Mouse (Mus musculus): Measurements from ENCODE around the gene Edf1.
"Not testable (repeated sequence)": the region's sequence is repeated elsewhere in the genome, so short reads cannot be mapped to it uniquely, and the experiment has no call there.

Edf1 gene

DNA sequence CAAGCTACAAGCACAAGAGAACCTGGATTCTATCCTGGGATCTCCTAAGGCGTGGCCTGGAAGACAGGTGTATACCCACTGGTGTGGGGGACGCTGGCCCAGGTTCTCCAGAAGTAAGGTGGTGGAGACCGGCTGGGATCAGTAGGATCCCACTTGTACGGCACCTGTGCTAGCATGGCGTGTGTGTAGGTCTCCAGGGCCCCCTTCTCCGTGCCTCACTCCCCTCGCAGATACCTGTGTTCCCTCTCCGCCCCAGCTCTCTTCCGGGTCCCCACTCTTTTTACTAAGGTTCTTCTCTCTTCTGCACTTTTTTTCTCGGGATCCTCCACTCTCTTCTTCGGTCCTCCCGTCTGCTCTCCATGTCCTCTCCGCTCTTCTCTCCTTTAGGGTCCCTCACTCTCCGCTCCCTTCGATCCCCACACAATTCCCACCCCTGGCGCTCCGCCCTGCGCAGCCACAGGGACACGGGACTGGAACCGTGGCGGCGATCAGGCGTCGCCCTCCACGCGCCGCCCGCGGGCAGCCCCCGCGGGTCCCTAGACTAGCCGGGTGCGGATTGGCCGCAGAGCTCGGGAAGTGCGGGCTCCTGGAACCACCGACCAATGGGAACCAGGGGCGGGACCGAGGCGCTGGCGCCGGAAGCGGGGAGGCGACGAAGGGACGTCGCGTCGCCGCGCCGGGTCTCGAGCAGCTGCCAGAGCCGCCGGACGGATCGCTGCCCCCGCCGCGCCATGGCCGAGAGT is at the start of gene Edf1:
Gene Edf1, plus strand, starts transcription at position 627 of the 743 bp plus-strand sequence.
- DNase-seq (ENCODE audit: low spot score), result peak; percentile 91

DNA sequence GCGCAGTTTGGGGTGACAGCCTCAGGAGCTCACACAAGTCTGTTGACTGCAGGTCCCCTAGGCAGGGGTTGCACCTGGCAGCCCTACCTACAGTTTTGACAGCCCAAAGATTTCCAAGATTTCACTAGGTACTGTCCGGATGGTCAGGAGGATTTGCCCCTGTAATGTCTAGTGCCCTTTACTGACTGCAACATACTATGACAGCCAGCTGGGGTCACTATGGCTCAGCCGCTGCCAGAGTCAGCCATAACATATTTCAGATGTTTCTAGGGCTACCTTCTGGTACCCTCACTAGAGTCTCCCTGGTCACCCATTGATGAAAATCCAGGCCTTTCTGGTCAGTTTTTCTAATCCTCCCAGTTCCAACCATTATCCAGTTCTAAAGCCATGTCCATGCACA is 47.7 kb upstream of the Edf1 start:
- no peak for DNase-seq (ENCODE audit: low spot score)

DNA sequence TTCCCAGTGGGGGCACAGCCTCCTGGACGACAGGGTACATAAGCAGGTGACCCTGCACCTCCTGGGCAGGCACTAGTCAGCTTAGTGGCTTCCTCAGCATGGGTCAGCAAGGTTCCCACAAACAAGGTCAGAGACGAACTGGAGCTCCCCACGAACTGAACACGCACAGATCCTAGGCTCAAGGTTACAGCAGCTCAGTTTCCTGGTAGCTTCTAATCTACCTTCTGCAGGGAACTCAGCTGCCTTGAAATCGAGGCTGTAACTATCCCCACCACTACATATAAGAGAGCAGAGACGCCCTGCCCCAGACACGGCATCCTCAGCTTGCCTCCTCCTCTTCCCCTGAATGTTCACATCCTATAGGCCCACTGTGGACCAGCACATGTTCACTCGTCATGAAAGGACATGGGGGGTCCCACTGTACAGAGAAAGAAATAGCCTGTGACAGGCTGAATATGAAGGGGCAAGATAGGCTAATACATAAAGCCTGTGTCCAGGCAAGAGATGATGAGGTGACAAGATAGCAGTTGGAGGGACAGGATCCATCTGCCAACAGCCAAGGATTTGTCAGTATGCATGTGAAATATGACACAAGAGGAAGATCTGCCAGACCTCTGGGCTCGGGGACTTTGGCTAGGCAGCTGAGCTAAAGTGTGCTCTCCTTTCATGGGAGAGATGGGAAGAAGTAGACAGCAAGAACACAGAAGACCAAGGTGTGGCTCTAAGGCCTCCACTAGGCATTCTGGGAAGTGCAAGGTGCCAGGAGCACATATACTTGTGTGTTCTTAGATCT is 30.9 kb upstream of the Edf1 start:
- DNase-seq (ENCODE audit: low spot score), result no peak

DNA sequence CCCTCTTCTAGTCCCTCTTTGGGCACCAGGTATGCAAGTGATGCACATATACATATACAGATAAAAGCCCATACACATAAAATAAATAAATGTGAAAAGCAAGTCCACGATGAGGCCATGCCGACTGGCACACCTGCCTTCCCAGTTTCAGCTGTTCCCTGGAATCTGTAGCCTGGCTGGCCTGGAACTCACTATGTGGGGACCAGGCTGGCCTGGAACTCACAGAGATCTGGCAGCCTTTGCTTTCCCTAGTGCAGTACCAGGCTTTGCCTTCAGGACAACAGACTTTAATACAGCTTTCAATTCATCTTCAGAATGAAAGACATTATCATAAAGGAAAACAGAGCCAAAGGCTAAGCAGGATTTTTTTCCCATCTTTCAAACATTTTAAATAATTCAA is 23.9 kb upstream of the Edf1 start:
- no peak for DNase-seq (ENCODE audit: low spot score)

DNA sequence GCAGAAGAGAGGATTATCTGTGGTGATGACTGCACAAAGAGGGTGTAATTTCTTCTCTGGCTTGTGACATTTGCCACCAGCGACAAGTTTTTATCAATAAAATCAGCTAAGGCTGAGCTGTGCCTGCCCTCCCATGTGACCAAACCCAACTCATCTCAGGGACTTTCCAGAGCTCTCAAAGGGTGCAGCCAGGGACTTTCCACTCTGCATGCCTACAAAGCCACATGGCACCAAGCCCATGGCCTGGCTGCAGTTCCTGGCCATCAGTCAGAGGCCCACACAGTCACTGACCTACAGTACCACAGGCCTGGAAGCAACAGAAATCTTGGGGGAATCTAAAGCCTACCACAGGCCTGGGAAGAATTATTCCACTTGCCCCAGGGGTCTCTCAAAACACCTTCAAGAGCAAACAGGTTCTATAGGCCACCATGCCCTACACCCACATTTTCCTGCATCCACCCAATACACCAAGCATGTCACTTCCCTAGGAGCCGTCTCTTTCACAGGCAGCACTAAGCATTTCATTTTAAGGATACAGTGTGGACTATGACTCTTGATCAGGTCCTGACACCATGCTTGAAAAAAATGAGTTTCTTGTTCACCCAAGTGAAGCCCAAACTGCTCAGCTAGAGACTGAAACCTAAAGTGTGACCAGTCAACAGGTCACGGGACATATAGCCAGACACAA is 23.3 kb upstream of the Edf1 start:
- peak; percentile 35 for DNase-seq (ENCODE audit: low spot score)

DNA sequence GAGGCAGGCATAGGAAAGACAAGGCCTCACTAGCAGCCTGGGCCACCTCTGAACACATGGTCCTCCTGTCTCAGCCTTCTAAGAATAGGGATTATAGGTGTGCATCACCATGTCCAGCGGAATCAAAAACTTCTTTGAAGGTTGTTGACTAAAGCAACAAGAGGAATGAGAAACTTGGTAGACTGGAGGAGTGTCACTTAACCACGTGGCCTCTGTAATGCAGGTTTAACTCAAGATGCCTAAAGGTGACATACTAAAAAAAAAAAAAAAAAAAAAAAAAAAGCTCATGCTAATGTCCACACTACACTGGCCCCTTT is 22.8 kb upstream of the Edf1 start:
- no peak for DNase-seq (ENCODE audit: low spot score)

DNA sequence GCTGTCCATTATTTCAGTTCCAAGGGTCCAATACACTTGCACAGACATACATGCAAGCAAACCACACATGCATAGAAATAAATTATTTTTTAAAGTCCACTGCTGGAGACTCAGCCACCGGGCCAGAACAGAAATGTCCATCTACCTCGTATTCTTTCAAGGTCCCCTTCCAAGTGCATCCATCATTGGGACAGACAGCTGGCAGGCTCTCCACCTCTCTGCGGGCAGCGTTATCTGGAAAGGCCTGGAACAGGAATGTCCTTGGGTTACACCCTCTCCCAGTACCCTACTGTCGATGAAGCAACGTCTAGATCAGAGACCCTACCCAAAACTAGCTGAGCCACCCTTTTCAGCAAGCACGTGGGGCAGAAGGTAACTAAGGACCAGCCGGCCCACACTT is 21.1 kb upstream of the Edf1 start:
- DNase-seq (ENCODE audit: low spot score), result no peak

DNA sequence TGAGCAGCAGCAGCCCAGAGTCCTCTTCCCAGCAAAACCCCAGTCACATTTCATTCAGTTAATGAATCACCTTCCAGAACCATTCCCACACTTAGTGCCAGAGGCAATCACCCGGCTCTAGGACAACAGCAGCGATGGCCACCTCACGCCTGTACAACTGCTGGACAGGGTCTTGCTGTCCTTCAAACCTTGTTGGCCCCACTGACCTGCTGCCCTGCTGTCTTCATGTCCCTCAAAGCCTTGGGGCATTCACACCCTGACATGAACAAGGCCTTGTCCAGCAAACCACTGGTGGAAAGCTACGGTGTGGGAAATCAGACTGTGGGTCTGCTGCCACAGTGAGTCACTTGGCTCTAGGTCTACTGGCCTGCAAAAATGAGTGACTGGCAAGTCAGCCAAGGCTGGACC is 17.1 kb upstream of the Edf1 start:
- DNase-seq (ENCODE audit: low spot score), result no peak

DNA sequence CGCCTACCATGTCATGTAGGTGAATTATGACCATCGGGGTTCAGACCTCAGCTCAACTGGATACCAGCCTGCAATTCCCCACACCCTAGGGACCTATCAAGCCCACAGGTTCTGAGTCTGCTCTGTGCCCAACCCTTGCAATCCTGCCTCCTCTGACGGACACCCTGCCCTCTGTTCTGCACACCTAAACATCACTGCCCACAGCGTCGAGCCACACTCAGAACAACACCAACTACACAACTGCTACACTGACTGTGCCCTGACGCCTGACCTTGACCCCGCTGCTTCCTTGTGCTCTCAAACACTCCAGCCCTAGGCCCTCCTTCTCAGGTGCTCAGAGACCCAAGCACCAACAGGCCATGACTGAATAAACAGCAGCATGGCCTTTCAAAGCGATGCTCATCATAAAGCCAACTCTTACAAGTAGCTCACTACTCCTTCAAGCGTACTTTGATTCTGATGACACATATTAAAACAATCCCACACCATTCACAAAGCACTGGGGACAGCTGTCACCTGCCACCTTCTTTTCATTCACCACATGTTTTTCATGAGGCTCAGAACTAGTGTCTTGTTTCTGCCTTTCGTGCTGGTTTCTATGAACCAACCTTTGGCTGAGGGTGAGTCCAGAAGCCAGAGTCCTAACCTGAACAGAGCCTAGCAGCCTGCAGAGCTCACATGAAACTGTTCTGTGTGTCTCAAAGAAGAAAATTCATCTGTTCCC is 15.8 kb upstream of the Edf1 start:
- no peak for DNase-seq (ENCODE audit: low spot score)

DNA sequence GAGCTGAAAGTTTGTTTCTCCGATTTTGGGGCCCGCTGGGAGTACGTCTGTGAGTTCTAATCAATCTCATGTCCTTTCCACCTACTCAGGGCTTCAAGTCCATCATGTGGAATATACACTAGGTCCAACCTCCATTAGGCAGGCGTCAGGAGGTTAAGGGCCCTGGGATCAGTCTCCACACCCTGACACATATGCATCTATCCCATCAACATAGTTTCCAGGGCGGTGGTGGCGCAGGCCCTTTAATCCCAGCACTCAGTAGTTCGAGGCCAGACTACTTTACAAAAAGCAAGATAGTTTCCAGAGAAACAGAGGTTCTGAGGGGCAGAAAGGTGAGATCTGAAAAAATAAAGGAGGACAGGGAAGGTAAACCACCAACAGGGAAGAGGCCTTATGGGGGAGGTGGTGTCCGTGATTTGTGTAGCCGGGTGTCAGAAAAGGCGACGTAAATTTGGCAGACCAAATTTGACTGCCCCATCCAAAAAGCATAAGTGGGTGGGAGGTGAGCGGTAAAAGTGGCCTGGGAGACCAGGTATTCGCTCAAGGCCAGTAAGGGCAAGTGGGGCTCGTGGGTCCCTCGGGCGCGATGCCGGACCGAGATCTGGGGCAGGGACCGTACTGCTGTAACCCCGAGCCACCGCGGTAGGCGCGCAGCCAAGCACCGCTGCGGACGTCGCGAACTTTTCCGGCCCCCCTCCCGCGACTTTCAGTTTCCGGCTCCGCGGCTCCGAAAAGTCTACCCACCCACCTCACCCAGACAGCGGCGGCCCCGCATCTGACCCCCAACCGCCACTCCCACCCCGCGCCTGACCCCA is 11.4 kb upstream of the Edf1 start:
- DNase-seq (ENCODE audit: low spot score), result no peak

DNA sequence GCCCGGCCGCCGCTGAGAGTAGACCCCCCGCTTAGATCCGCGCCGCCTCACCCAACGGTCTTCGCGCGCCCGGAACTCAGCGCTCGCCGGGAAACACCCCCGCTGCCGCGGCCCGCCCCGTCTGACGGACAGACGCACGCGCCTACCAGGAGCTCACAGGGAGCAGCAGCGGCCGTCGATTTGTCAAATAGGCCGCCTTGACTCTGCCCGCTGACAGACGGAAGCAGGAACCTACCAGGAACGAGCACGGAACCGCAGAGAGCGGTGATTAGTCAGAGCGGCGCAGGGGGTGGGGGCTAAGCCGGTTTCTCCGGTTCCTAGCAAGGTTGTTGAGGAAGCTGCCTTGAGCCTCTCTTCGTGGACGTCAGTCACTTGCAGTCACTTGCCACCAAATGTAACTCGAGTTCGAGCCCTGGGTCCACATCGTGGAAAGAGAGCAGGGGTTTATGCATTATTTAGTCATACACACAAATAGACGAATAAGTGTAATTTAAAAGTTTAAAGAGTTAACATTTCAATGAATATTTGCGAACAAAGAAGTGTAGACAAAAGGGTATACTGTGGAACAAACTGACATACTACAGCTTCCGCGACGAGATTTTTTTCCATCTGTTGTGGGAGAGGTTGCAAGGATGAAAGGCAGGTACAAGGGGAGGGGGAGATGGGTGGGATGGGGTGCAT is 10.7 kb upstream of the Edf1 start, which contains the start of gene Traf2:
Gene Traf2, minus strand, starts transcription at position 130 of the 681 bp plus-strand sequence.
- DNase-seq (ENCODE audit: low spot score), result peak; percentile 96

DNA sequence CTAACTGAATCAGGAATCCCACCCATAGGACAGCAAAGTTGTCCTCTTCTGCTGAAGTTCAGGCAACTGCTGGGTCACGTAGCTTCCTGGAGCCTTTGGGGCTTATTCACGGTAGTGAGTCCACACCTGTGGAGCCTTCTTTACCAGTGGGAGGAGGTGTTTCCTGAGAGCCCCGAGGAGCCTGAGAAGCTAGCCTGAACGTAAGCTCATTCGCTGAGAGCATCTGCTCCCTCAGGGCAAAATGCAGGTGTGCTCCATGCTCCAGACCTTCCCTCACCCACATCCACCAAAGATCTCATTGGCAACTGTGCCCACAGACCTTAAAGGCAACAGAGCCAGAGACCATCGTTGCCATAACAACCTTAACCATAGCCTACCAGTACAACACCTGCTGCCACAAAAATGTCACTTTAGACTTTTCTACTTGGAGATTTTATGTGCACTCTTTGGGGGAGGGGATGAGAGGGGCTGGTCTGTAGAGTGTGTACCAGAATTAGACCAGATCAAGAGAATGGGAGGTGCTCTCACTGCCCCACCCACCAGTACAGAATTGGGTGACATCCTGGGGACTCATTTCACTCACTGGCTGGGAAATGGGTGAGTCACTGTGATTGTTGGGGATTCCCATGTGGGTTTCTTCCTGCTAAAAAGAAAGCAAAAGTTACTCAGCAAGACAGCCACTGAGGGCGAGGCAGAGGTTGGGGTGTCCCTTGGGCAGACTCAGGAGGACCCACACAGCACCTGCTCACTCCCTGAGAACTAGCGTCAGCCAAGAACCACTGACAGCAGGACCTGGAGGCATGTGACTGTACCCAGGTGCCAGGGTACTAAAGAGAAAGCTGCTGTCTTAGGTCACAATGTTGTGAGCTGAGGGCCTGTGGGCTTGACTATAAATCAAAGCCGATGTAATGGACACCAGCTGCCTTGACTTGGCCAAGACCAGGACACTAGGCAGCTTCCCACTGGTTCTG is 8.3 kb upstream of the Edf1 start:
- no peak for DNase-seq (ENCODE audit: low spot score)

DNA sequence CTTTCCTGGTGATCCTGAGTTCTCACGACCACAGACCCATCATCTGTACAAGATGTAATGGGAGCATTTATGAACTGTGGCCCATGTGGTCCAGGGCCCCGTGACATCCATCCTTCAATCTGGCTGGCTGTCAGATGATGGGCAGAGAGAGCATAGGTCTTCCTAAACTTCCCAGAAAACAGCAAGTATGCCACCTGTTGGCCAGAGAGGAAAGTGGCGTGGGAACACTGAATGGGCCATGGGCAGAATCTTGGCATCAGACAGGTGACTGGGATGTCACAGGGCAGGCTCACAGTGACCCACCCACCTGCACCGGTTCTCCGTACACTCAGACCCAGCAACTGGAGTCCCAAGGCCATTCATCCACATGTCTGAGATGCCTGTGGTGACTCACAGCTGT is 6.5 kb upstream of the Edf1 start:
- DNase-seq (ENCODE audit: low spot score), result no peak

DNA sequence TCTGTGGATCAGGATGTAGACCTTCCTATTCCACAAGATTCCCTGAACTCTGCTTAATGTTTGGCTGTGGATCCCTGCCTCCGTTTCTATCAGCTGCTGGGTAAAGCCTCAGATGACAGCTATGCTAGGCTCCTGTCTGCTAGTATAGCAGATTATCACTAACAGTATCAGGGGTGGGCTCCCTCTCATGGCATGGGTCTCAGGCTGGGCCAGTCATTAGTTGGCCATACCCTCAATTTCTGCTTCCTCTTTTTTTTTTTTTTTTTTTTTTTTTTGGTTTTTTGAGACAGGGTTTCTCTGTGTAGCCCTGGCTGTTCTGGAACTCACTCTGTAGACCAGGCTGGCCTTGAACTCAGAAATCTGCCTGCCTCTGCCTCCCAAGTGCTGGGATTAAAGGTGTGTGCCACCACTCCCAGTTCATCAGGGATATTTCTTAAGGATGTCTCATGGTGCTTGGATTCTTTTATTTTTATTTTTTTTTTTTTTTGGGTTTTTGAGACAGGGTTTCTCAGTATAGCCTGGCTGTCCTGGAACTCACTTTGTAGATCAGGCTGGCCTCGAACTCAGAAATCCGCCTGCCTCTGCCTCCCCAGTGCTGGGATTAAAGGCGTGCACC is 4.4 kb upstream of the Edf1 start:
- not testable (repeated sequence) for DNase-seq (ENCODE audit: low spot score)

DNA sequence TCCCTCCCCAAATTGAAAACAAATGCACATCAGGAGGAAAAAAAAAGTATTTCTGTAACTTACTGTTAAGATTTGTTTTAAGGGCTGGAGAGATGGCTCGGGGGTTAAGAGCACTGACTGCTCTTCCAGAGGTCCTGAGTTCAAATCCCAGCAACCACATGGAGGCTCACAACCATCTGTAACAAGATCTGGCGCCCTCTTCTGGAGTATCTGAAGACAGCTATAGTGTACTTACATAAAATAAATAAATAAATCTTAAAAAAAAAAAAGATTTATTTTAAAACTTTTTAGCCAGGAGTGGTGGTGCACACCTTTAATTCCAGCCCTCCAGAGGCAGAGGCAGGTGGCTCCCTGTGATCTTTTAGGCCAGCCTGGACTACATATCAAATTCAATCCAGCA is 2.2 kb upstream of the Edf1 start:
- not testable (repeated sequence) for DNase-seq (ENCODE audit: low spot score)

DNA sequence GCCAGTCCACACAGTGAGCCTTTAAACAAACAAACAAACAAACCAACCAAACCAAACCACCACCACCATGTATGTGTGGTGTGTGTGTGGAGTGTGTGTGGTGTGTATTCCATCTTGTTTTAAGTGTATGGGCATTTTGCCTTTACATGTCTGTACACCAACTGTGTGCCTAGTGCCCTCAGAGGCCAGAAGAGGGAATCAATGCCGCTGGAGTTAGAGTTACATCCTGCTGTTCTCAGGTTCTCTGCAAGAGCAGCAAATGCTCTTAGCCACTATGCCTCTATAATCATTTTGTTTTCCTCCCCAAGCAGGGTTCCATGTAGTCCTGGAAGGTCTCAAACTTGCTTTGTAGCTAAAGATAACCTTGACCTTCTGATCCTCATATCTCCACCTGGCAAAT is 1.4 kb upstream of the Edf1 start:
- no peak for DNase-seq (ENCODE audit: low spot score)

DNA sequence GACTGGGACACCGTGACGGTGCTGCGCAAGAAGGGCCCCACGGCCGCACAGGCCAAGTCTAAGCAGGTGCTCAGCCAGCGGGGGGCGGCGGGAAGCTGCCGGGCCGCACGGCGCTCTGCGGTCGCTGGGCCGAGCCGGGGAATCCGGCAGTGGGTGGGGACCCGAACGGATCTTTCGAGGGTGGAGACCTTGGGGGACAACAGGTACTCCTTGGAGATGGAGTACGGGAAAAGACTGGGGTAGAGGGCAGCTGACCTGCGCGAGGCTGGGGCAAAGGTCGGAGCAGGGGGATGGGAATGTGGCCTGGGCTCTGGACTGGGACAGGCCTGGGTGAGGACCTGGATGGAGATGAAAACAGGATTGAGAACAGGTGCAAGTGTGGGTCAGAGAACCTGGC is 315 bp downstream of the Edf1 start:
- DNase-seq (ENCODE audit: low spot score), result no peak

DNA sequence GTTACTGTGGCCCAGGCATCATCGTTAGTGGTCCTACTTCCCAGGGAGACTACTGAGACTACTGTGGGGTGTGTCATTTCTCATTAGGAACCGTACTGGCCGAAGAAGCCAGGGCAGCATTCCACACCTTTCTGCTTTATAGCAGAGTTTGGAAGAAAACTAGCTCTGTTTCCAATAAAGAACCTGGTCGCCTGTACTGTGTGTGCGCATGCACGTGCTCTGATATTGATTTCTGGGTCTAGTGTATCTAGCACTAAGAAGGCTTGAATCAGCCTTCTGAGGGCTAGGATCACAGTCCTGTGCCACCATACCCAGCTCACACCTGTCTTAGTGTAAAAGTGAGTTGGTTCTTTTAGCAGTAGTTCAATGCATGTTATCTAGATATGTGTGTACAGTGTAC is 1.1 kb downstream of the Edf1 start:
- DNase-seq (ENCODE audit: low spot score), result no peak

DNA sequence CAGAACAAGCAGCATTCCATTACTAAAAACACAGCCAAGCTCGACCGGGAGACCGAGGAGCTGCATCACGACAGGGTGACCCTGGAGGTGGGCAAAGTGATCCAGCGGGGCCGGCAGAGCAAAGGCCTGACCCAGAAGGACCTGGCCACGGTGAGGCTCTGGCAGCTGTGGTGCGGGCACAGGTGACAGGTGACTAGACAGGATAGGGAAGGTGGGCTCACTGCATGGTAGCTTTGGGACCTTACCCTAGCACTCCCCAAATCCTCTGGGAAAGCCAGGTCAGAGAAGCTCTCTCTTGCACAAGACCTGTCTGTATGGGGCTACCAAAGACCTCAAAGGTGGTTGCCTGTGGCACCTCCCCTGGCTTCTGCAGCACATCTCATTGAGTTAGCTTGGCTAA is 2.9 kb downstream of the Edf1 start:
- DNase-seq (ENCODE audit: low spot score), result no peak
